Mouse (Mus musculus) layer of hippocampus, adult 2 months (tissue): ENCODE results near the gene Eomes. TPM values are rescaled to one million over a fixed set of nuclear protein-coding genes. Genes with fewer than 3 reads are reported as not detected.

Source experiments
- DNase-seq, 2 experiments: peaks; one replicate each; pipeline ENCODE4 v3.0.0; 2022; ENCODE audit warnings: low spot score in 2 of 2
- H3K27ac ChIP-seq: fragments of 200-600 bp; 2 replicates; pipeline ENCODE4 v1.8.1; 2022
- H3K4me3 ChIP-seq: fragments of 200-600 bp; 2 replicates; pipeline ENCODE4 v1.8.1; 2022; ENCODE audit warnings: mild to moderate bottlenecking
- CTCF ChIP-seq: fragments of 200-600 bp; conservative IDR thresholded peaks from 2 replicates; pipeline ENCODE4 v1.8.1; 2022; ENCODE audit warnings: antibody characterized with exemption, mild to moderate bottlenecking, moderate library complexity
- total RNA-seq, 2 experiments: library from RNA; stranded (reverse); gene quantifications; 2 replicates each; pipeline ENCODE4 v1.2.3; 2021

The Eomes gene
- total RNA-seq, 2 experiments from 2014 or later = 0.56 to 0.76 TPM

DNA sequence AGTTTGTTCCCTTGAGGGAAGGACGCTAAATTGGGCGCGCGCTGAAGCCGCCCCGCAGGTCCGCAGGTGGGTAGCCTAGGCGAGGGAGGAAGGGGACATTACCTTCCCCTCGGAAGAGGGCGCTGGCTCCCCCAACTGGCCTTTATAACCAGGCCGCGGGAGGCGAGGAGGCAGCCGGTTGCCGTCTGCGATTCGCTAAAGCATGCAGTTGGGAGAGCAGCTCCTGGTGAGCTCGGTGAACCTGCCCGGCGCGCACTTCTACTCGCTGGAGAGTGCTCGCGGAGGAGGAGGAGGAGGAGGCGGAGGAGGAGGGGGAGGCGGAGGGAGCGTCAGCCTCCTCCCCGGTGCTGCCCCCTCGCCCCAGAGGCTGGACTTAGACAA is 436 bp downstream of the Eomes start:
- no peak for DNase-seq

DNA sequence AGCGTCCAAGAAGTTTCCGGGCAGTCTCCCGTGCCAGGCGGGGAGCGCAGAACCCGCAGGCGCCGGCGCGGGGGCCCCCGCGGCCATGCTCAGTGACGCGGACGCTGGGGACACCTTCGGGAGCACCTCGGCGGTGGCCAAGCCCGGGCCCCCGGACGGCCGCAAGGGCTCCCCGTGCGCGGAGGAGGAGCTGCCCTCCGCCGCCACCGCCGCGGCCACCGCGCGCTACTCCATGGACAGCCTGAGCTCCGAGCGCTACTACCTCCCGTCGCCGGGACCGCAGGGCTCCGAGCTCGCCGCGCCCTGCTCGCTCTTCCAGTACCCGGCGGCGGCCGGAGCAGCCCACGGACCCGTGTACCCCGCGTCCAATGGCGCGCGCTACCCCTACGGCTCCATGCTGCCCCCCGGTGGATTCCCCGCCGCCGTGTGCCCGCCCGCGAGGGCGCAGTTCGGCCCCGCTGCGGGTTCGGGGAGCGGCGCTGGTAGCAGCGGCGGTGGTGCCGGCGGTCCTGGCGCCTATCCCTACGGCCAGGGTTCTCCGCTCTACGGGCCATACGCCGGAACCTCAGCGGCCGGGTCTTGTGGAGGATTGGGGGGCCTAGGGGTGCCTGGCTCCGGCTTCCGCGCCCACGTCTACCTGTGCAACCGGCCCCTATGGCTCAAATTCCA is 961 bp downstream of the Eomes start:
- H3K4me3 ChIP-seq = peak overlapping the region; percentile 44
- peak; percentile 68 for TF ChIP-seq CTCF
- DNase-seq = peak in 1 of 2 experiments; percentile 18
- no peak overlapping the region for H3K27ac ChIP-seq

More for the DNA sequence above, 436 bp downstream of the Eomes start:
- TF ChIP-seq CTCF = no peak
- no peak overlapping the region for H3K27ac ChIP-seq
- H3K4me3 ChIP-seq = peak overlapping the region; percentile 44

DNA sequence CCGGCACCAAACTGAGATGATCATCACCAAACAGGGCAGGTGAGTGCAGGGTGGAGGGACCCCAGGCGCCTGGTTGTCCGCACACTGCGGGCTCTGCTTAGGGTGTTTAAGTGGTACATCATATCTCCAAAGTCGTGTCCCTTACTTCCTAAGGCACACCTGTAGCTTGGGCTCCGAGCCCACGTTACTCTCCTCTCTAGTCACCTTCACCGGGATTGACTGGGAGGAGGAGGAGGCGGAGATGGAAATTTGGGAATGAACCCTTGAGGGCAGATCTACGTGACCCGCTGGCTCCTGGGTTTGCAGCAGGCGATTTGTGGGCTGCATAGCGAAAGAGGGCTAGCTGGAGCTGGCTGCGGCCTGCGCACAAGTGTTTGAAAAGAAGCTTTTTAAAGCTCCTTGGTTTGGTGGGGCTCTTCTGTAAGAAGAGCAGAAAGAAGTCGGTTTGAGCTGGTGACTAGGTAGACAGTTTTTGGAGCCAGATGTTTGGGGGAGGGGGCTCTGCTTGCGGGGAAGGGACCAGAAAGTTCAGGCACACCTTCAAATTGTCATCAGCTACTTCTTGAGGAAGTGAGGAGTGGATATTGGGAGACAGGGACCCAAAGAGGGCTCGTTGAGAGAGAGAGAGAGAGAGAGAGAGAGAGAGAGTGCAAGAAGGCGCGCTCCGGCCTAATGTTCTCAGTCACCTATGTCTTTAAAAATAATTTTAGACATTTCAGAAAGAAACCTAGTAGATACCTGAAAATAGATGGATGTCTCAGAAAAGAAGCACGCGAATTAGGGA is 1.7 kb downstream of the Eomes start:
- Histone ChIP-seq H3K4me3 (no peak overlapping the region), H3K27ac (no peak overlapping the region)
- TF ChIP-seq CTCF = no peak
- no peak for DNase-seq

DNA sequence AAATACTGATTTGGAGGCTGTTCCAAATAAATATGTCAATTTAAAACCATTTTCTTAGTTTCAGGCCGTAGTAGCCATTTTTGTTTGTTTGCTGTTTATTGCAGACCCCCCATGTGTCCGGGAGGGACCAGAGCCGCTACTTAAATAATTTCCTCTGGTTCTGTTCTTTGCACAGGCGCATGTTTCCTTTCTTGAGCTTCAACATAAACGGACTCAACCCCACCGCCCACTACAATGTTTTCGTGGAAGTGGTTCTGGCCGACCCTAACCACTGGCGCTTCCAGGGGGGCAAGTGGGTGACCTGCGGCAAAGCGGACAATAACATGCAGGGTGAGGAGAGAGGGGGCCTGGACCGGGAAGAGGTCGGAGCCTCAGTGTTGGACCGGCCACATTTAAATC is 2.3 kb downstream of the Eomes start:
- Histone ChIP-seq H3K27ac (no peak overlapping the region), H3K4me3 (no peak overlapping the region)
- no peak for DNase-seq
- TF ChIP-seq CTCF = no peak

DNA sequence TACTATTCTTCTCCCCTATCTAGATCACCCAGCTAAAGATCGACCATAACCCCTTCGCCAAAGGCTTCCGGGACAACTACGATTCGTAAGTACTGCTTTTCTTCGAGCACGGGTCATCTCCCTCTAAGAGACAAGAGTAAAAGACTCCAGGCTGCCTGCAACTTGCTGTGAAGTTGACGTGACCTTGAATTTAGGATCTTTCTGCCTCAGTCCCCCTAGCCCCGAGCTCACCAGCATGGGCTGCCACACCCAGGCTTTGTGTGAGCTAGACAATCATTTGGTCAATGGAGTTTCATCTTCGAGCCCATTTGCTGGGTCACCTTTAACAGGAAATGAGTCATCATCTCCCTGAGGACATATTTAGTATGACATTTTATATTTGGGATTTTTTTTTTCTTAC is 4.2 kb downstream of the Eomes start:
- DNase-seq = no peak
- no peak for TF ChIP-seq CTCF
- Histone ChIP-seq H3K27ac (no peak overlapping the region), H3K4me3 (no peak overlapping the region)

DNA sequence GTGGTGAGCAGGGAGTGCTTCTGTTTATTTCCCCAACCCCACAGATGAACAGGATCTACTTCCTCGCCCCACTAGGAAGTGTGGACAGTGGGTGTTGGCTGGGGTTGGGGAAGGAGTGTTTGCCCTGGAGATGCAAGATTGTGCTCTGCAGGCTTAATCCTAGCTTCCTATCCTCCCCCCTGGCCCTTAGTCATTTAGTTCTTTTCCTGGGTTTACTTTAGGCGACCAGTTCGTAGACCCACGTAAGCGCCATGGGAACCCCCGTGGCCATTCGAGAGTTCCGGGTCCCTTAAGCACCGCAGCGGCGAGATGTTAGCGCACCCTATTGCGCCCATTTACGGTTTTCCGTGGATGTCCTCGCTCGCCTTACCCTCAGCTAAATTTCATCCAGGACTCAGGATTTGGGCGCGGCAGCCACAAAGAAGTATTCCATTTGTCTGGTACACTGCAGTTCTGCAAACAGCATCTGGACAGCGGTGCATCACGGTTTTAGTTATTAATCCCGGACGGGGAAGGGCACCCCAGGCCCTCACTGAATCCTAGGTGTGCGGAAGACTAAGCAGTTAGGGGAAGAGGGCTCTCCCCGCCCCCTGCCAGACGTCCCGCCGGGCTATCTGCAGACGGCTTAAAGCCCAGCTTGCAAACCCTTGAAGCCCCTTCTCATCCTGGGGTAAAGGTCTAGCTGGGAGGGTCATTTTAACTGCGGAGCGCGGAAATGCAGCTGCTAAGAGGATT is 8.5 kb downstream of the Eomes start:
- TF ChIP-seq CTCF = no peak
- Histone ChIP-seq H3K27ac (no peak overlapping the region), H3K4me3 (no peak overlapping the region)
- no peak for DNase-seq

DNA sequence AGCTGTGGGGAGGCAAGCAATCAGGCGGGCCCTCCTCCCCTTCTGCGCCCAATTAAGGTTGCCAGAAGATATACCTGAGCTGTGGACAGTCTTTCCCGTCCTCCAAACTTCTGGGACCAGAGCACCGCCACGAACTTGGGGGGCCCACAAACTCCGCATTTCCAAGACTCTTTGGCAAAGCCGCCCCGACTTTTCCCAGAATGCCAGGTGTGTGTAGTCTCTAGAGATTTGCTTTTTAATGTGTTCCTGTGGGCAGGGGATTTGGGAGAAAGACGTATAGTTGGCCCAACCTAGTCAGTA is 9.0 kb downstream of the Eomes start:
- H3K4me3 ChIP-seq = no peak overlapping the region

DNA sequence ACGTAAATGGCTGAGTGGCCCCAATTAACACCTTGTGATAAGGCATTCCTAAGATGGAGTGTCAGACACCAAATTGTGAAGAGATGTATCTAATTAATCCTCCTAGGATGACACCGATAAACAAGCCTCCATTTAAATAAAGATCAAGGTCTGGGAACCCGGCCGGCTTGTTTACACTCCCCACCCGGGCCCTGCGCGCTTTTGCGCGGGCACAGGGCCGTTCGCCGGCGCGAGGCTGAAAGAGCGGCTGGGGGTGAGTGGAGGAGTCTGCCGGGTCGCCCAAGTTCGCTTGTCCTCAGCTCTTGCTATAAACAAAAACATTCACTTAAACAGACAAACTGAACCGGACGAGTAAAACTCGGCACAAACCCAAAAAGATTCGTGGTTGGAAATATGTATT is 9.6 kb downstream of the Eomes start:
- Histone ChIP-seq H3K4me3 (peak overlapping the region; percentile 42), H3K27ac (no peak overlapping the region)
- DNase-seq = no peak
- no peak for TF ChIP-seq CTCF

More for the DNA sequence above, 9.0 kb downstream of the Eomes start:
- no peak for TF ChIP-seq CTCF
- no peak for DNase-seq
- H3K27ac ChIP-seq = no peak overlapping the region

DNA sequence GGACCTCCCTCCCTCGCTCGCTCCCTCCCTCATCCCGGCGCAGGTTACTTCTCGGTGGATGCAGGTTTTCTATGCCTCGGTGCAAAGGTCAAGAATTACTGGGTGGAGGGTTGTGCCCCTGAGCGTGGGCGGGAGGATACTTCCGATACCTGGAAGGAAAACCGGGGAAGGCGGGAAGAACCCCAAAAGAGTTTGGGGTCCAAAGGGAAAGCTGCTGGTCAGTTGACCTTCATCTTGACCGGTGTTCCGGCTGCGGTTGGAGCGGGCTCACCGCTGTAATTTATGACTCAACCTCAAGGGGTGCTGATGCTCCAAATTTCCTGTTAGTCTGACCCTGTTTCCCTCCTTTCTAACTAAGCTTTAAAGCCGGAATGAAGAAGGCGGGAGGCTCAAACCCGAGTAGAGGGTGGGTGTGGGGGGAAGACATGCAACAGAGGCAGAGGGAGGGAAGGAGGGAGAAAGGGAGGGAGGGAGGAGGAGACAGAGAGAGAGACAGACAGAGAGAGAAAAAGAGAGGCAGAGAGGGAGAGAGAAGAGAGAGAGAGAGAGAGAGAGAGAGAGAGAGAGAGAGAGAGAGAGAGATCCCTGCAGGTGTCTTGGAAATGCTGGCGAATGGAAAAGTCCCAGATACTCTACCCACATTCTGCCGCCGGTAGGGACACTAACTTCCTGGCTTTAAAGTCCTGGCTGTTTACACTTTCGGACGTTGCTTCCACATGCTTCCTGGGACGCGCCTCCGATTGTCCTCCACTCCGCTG is 10.3 kb downstream of the Eomes start:
- H3K27ac ChIP-seq = no peak overlapping the region
- H3K4me3 ChIP-seq = peak overlapping the region; percentile 42
- DNase-seq = no peak
- TF ChIP-seq CTCF = peak; percentile 67

DNA sequence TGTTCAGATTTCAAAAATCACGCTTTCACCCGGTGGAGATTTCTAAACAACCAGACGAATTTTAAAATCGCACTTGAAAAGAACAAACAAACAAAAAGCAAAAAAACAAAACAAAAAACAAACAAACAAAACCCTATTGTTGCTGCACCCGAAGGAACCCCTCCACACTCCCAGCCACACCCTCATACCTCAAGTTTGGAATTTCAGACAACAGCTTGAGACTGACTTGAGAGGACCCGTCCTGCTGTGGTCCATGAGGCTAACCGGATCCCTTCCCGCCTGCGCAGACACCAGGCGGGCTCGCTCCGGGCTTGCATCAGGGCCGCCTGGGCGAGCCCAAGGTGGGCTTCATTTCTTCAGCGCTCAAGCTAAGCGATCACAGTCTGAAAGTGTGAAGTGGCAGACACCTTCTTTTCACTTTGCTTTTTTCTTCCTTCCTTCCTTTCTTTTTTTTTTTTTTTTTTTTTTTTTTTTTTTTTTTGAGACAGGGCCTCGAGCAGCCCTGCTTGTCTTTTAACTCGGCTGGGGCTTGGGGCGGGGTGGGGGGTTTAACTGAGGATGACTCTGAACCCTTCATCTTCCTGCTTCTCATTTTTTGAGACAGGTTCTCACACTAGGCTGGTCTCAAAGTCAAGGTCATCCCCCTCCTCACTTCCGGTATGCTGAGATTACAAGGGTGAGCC is 11.0 kb downstream of the Eomes start:
- TF ChIP-seq CTCF = no peak
- Histone ChIP-seq H3K27ac (no peak overlapping the region), H3K4me3 (peak overlapping the region; percentile 22; the same call in 1 of the 2 replicates)
- no peak for DNase-seq

DNA sequence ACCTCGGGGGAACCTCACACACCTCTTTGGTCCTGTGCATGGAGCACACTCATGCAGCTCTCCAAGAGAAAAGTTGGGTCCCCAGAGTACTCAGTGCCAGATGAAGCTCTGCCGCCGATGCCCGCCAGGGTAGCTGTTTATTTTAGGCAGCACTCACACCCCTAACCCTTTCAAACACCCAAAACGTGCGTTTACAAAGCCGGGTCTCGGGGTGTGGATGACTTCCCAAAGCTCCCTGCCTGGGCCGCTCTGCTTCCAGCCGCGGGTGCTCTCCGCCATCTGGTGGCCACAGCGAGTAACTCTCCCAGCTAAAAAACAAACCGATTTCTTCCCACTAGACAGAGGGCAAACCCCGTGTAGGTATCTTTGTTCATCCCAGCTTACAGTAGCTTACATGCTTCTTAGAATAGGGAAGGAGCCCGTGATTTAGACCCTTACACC is 11.6 kb downstream of the Eomes start:
- peak overlapping the region; percentile 22; the same call in 1 of the 2 replicates for H3K4me3 ChIP-seq
- H3K27ac ChIP-seq = no peak overlapping the region
- peak; percentile 62 to 75 for DNase-seq
- TF ChIP-seq CTCF = peak; percentile 96

DNA sequence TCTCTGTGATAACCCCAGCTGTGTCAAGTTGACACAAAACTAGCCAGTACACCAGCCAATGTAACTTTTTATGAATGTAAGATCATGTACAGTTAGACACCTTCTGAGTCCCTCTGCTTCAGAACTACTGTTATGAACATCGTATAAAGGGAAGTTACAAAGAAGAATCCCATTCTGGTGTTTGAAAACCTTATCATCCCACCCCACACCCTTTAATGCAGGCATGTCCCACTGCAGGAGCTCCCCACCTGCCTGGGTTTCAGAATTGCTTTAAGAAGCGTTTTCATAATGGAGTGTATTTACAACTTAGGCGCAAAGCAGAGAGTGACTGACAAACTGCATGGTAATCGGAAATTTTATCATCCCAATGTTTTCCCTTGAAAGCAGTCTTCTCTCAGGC is 13.2 kb downstream of the Eomes start:
- DNase-seq = no peak
- no peak for TF ChIP-seq CTCF

More for the DNA sequence above, 13.2 kb downstream of the Eomes start:
- Histone ChIP-seq H3K27ac (no peak overlapping the region), H3K4me3 (no peak overlapping the region)
